Mouse (Mus musculus): ENCODE results near the gene Gm20604.

Gene Gm20604

DNA sequence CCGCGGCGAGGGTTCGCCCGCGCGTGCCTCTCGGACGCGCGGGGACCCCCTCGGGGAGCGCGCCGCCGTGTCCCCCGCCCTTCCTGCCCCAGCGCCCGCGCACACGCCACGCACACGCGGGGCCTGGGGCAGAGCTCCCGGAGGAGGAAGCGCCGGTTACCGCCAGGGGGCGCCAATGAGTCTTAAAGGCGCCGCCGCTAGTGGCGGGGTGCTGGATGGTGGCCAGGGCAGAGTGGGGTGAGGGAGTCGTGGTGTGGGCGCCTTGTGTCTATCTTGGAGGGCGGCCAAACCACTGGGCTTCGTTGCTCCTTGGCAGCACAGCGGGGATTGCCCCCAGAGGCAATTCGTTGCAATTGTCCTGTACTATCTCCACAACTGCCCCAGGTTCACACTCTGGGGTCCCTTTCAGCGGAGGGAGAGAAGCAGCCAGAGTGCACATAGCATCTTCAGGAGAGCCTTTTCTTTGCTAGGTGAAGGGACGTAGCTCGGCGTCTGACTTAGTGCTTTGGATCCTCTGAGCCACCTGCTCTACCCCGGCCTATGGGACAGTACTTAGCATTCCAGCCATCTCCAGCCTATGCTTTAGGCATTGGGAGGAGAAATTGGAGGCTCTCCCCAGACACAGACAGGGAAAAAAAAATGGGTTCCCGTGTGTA is 53.1 kb downstream of the Gm20604 start:
- peak; percentile 83 for DNase-seq (ENCODE audit: low spot score)

DNA sequence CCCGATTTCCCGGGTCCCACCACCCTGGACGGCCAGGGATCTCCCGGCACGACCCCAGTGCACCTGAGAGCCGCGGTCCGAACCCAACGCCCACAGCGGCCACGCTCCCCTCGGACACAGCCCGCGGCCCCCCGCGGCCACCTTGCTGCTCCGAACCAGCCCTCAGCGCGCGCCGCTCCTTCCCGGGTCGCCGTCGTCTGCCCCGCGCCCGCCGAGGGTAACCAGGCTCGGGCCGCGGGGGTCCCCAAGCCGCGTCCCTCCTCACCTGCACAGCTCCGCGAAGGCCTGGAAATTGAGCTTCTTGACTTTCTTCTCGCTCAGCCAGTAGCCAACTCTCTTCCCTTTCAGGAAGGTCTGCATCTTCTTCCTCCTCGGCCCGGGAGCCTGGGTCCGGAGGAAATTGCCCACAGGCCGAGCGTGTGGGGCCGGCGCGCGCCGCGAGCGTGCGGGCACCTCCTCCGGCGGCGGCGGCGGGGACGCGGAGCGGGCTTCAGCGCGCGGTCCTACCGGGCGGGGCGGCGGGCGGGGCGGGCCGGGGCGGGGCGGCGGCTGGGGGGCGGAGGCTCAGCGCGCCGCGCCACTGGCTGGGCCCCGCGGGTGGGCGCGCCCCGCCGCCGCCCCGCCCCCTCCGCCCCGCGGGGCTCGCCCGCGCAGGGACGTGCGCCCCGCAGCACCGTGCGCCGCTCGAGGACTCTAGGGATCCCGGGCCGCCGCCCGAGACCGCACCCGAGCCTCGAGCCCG is 53.8 kb downstream of the Gm20604 start, which contains the start of gene Itpk1:
TSS of gene Itpk1 (minus strand) at position 474 of the 742 bp plus-strand sequence.
- no peak for DNase-seq (ENCODE audit: low spot score)

DNA sequence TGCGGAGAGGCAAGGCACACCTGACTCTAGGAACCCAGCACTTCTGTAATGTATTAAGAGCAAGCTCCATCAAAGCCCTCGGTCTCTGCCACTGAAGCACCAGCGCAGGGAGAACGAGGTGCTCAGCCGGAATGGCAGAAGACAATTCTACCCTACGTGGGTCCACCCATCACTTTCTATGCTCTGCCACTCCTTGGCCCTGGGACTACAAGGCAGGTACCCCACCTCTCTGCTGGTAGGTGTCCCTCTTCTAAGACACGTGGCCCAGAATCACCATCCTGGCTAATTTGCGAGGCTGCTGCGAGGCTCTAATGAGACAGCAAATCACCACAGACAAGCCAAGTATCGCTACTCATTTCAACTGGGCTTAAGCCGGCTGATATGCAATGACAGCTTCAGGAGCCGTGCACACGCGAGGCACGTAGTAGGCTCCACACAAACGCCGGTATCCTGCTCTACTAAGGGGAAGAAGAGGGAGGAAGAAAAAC is 54.5 kb downstream of the Gm20604 start:
- no peak for DNase-seq (ENCODE audit: low spot score)

DNA sequence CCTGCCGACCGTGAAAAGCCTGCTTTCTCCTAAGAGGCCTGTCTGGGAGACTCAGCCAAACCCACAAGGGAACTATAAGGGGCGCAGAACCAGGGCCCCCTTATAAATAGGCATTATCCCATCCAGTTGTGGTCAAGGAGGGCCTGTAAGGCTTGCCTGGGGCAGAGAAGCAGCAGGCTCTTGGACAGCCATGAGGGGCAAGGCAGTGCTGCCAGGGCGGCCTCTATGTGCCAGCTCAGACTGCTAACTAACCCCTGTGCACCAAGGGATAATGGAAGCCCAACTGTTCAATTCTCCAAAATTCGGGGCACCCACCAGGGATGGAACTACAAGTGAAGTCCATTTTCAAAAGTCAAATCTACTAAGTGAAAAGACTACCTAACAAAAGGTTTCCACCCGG is 55.0 kb downstream of the Gm20604 start:
- no peak for DNase-seq (ENCODE audit: low spot score)

DNA sequence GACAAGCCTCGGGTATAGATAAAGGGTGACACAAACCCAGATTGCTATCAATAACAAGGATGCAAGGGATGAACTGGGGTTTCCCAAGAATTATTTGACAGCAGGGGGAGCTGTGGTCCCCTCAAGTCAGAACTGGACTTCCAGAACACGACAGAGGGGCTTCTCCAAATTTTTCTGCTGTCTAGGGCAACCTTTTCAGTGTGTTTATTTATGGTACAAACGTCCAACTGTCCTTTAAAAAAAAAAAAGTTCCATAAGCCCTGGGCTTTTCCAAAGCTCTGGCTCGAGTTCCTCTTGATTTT is 55.4 kb downstream of the Gm20604 start:
- no peak for DNase-seq (ENCODE audit: low spot score)

DNA sequence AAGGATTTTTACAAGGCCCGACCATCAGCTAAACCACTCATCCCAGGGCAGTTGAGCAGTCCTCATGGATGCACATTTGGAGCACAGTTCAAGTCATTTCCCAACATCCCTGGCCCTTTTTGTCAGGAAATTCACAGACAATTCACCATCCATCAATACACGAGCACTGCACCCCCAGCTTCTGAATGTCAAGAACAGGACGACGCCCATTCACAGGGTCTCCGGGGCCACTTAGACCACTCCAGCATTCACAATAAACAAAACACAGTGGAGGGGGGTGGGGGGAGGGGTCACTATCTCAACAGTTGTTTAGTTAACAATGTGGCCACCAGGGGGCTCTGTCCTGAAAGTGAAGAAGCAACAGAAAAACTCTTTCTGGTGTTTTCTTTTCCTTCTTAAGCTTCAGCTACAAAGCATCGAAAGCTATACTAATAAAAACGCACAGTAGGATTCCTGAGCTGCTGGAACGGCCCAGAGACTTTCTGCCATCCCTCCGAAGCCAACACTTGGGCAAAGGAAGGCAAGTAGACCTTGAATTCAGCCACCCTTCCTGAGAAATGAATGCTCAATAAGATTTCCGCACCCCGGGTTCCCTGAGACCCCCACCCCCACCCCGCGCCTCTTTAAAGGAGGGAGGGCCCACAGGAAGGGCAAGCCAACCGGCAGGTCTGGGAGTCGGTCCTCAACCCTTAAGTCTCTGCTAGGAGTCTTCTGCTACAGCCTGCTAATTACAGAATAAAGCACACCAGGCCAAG is 55.9 kb downstream of the Gm20604 start:
- DNase-seq (ENCODE audit: low spot score): no peak

DNA sequence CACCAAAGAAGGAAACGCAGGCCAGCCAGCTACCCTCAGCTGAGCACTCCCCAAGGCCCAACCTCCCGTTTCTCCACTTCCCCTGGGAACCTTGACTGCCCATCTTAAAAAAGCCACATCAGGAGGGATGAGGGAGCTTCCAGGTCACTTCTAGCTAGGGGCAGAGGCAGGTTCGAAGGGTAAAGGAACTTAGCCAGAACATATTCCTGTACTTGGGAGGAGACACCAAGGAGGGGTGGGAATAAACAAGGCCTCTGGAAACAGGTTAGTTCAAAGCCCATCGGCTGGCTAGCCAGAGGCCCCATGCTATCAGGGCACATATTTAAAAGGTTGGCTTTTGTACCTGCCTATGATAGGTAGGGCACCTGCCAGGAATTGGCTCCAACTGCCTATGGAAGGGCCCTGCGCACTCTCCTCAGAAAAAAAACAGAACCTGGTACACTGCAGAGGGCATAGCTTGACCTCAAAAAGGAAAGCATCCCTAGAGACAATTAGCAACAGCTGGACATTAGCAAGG is 56.7 kb downstream of the Gm20604 start:
- no peak for DNase-seq (ENCODE audit: low spot score)

DNA sequence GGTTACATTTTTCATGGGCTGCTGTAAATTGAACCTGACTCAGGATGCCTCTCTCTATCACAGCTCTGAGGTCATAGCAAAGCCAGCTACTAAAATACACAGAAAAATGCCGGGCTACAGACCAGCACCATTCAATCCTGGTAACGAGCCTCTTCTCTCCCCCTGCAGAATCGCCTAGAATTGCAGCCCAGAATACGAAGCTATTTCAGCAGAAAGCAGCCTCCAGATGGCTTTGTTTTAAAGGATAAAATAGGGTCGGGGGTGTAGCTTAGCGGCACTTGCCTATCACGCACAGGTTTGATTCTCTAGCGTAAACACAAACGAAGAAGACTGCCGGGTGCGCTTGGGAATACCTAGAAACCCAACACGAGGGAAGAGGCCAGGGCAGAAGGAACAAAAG is 58.0 kb downstream of the Gm20604 start:
- DNase-seq (ENCODE audit: low spot score): no peak

DNA sequence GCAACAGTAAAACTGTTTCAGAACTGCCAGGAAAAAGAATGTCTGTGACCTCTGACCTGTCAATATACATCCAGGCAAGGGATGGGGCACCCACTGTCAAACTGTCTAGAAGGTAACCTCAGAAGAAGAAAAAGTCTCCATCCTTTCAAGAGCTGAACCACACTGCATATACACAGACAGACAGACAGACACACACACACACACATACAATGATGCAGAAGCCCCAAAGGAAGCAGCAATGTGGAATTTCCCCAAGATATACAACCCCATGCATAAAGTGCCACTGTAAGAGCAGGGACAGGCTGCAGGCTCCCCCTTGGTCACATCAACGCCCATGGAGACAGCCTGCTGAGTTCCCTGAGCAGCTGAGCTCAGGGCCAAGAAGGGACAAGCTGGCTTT is 59.3 kb downstream of the Gm20604 start:
- DNase-seq (ENCODE audit: low spot score): no peak

DNA sequence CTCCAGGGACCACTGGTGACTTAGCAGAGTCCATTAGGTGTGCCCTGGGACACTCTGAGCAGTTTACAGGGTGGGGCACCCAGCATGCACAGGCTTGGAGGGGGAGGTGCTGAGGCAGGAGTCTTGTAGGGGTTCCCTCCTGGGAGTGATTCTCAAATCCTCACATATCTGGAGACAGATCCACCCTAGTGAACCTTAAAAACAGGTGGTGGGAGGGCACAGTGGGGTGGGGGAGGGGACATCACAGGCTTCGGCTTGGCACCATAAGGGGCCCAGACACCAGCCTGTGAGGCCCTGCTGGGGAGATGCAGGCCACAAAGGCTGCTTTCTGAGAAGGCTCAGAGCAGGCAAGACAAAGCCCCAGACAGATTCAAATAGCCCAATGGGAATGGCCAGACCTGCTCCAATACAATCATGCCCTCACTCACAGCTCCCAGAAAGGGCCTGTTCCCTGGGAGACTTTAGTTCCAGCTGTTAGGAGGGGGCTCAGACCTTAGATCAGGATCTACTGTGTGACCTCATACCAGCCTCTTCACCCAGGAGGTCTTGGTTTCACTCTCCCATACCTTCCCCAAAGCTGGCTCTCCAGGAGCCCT is 60.3 kb downstream of the Gm20604 start:
- DNase-seq (ENCODE audit: low spot score): no peak

DNA sequence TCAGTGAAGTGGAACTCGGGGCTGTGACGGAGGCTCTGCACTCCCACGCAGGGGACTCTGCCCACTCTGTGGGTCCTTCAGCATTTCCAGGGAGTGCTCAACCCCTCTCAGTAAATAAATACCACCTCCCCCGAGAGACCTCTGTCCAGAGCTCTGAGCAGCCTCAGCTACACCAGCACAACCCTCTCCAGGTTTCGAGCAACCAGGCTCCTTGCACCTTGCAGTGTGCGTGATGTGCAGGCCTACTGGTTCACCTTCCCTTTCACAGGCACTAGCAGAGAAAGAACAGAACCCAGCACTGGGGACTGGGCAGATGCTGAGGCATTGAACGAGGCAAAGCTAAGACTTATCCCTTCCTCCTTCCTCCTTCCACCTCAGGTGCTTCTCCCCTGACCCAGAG is 61.1 kb downstream of the Gm20604 start:
- DNase-seq (ENCODE audit: low spot score): no peak

DNA sequence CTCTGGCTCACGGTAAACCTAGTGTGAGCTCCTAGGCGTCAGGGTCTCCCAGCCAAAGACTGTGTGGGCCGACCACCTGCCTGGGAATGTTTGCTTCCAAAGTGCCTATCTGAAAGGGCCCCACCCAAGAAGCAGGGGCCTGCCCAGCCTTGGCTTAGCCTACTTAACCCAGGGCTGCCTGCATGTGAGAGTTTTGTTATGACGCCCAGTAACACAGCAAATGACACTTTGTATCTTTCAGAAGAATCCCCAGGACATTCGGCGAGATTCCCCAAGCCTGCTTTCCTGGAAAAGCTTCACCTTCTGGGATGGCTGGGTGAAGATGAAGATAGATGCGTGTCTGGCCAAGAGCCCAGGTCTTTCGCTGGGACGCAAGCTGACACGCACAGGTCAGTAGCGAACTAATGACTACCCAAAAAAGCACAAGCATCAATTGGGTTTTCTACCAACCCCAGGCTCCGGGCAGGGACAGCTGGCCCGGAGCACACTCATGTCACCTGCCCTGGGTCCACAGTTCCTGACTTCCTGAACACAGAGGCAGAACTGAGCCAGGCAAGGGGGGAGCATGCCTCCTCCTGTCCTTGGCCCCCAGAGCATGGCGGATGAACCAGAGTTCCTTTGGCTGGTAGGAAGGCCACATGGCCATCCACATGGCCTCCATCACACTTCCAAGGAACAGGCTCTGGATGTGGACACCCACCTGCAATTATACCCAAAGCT is 61.7 kb downstream of the Gm20604 start:
- no peak for DNase-seq (ENCODE audit: low spot score)

DNA sequence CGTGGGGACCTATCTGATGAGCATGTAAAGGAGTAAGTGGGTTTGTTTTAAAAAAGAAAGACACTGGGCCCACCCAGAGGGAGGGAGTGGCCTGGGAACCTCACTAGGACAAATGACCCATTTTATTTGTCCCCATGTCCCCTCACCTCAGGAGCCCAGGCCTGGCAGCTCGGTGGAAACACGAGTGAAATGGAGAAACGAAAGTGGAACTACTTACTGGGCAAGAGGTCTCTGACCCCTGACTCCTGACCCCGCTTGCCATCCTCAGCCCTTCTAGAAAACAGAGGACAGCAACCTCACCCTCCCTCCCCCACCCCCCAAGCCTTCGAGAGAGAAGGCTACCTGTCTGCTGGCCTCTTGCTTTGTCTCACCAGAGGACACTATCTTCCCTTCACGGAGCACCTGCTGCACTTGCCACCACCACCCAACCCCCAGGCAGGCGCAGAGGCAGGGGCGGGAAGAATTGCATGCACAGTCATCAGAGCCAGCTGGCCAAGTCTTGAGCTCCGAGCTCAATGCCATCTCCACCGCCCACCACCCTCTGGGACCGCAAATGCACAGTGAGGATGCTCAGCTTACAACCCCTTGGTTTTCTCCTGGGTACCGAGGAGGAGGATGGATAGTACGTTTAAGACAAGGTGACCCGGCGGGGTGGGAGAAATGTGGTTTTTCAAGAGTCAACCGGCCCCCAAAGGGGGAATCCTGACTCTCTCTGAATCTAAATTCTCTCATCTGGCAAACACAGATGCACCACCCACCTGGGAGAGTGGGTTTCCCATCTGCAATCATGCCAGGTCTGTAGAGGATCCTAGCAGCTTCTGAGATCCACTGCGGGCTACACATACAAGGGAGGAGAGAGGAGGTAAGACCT is 62.9 kb downstream of the Gm20604 start:
- peak; percentile 67 for DNase-seq (ENCODE audit: low spot score)

DNA sequence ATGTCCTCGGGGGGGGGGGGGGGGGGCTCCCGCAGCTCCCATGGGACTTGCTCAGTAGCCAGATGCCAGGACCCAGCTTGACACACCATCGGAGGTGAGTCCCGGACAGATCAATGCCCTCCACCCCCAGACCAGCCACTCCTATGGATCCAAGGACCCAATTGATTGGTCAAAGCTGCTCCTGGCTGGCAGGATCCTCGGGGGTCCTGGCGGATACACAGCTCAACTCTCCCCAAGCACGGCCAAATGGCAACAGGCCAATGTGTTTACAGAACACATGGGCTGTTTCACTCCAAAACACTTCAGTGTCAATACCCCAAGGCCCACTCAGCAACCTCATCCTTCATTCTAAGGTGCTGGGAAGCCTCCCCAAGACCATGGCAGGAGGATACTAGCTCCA is 66.7 kb downstream of the Gm20604 start:
- no peak for DNase-seq (ENCODE audit: low spot score)
